Mouse (Mus musculus) intestine, postnatal 0 days (tissue): ENCODE data around the gene Uqcrh. TPM values are rescaled to one million over a fixed set of nuclear protein-coding genes. Genes with fewer than 3 reads are reported as not detected.

ENCODE experiments used
- ATAC-seq: fragments of 200-750 bp; cut with Nextera tagmentation; 2 replicates; pipeline ENCODE4 v1.8.0; 2017; ENCODE audit warnings: mild to moderate bottlenecking, moderate TSS enrichment, moderate library complexity
- H3K27ac ChIP-seq: fragments of 300-500 bp; sonication (generic); 2 replicates; pipeline ENCODE4 v1.5.1; 2014; ENCODE audit warnings: mild to moderate bottlenecking, low read depth, low read length, moderate library complexity
- H3K27me3 ChIP-seq: fragments of 300-500 bp; sonication (generic); replicated peaks from 2 replicates; pipeline ENCODE4 v1.6.1; 2014; ENCODE audit warnings: low read length, mixed read lengths; ENCODE audit not compliant: control insufficient read depth, insufficient read depth
- H3K36me3 ChIP-seq: fragments of 300-500 bp; sonication (generic); 2 replicates; pipeline ENCODE4 v1.6.1; 2014; ENCODE audit warnings: mild to moderate bottlenecking, moderate library complexity; ENCODE audit not compliant: control insufficient read depth, insufficient read depth
- H3K4me1 ChIP-seq: fragments of 300-500 bp; sonication (generic); replicated peaks from 2 replicates; pipeline ENCODE4 v1.6.1; 2014; ENCODE audit warnings: antibody characterized with exemption, low read length, mixed read lengths; ENCODE audit not compliant: control insufficient read depth, insufficient read depth
- H3K4me2 ChIP-seq: fragments of 300-500 bp; sonication (generic); replicated peaks from 2 replicates; pipeline ENCODE4 v1.6.1; 2014; ENCODE audit warnings: low read depth, mild to moderate bottlenecking, moderate library complexity
- H3K4me3 ChIP-seq: fragments of 300-500 bp; sonication (generic); 2 replicates; pipeline ENCODE4 v1.5.1; 2014; ENCODE audit warnings: low read depth, low read length
- H3K9ac ChIP-seq: fragments of 300-500 bp; sonication (generic); 2 replicates; pipeline ENCODE4 v1.6.1; 2014; ENCODE audit warnings: mild to moderate bottlenecking, low read depth, low read length
- H3K9me3 ChIP-seq: fragments of 300-500 bp; sonication (generic); 2 replicates; pipeline ENCODE4 v1.6.1; 2016; ENCODE audit warnings: mixed run types; ENCODE audit not compliant: control insufficient read depth
- CTCF ChIP-seq: sonication (generic); IDR thresholded peaks from 2 replicates; pipeline ENCODE4 v1.5.1; 2016; ENCODE audit warnings: low read depth, mild to moderate bottlenecking, control low read depth, antibody characterized with exemption, moderate library complexity
- WGBS: fragments of 180-500 bp; shearing (Covaris S2); extraction: QIAGEN DNeasy Blood & Tissue Kit; methylation state at CpG from one replicate; pipeline ENCODE4 v1.1.7; 2014; 5-methylcytosine and 5-hydroxymethylcytosine counted together
- polyA plus RNA-seq: library from polyadenylated mRNA; unstranded; fragments of >200 nt; fragmentation: Nextera tagmentation; extraction: Ambion mirVana; gene quantifications from 2 replicates; pipeline ENCODE4 v1.2.1, GENCODE M21; 2015

Gene Uqcrh
- polyA plus RNA-seq, 1 experiment from 2014 or later, result 1,003 TPM

DNA sequence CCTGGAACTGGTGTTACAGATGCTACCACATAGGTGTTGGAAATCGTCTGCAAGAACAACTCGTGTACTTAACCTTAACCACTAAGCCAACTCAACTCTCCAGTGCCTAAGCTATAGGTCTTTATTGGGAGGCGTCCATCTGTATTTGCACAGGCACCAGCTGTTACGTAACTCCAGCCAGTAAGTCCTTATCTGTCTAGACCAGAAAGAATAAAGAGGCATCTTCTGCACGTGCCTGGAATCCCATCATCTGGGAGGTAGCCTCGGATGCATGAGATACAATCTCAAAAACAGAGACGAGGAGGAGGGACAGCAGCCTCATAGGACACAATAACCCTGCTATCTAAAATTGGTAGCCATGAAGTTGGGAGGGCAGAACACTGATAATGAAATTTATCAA is 26.1 kb upstream of the Uqcrh start:
- Histone ChIP-seq H3K9ac (no peak overlapping the region), H3K27me3 (no peaks in the 10 kb centered on the region), H3K27ac (no peak overlapping the region), H3K4me3 (no peak overlapping the region), H3K4me2 (no peak overlapping the region), H3K9me3 (no peaks in the 10 kb centered on the region), H3K36me3 (peaks cover 42% of the 10 kb centered on the region), H3K4me1 (no peaks in the 10 kb centered on the region)
- no peak for ATAC-seq
- TF ChIP-seq CTCF, result no peak
- 61% methylated on average over 7 of the region's 7 CpGs for WGBS

DNA sequence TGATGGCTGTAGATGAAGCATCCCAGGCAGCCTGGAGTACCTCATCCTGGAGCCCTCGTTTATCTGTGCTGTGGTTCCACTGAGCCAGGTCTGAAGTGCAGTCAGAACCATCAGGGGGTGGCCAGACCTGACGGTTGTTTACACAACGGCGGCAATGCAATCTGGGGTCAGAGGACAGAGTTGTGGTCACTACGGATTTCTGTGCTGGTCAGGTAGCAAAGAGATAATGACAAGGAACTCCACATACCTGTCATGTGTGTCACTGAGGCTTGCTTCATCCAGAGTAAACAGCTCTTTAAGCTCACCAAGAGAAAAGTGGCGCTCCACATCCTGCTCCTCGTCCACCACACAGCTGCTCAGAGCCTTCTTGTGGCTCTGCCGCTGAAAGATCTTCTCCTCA is 22.3 kb upstream of the Uqcrh start:
- Histone ChIP-seq H3K36me3 (peaks cover 79% of the 10 kb centered on the region), H3K4me2 (no peak overlapping the region), H3K9ac (no peak overlapping the region), H3K27ac (peak overlapping the region; percentile 21; the same call in 1 of the 2 replicates), H3K27me3 (no peaks in the 10 kb centered on the region), H3K9me3 (no peaks in the 10 kb centered on the region), H3K4me1 (no peaks in the 10 kb centered on the region), H3K4me3 (no peak overlapping the region)
- no peak for TF ChIP-seq CTCF
- ATAC-seq, result peak; percentile 45
- 54% methylated on average over 8 of the region's 8 CpGs for WGBS

DNA sequence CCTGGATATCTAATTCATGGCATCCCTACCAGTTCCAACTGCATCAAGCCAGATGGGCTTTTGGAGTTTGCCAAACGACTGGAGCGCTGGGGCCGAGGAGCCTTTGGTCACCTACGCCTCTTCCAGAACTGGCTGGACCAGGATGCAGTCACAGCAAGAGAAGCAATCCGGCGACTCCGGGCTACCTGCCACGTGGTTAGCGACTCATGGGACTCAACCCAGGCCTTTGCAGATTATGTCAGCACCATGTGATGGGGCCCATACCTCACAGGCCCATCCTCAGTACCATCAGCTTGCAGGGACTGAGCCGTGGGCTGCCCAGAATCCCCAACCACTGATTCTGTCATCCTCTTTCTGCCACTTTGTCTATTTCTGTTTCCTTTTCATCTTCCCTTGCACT is 21.4 kb upstream of the Uqcrh start:
- H3K9ac ChIP-seq, result no peak overlapping the region
- ATAC-seq, result no peak
- no peak overlapping the region for H3K27ac ChIP-seq
- H3K4me2 ChIP-seq, result no peak overlapping the region
- no peaks in the 10 kb centered on the region for H3K27me3 ChIP-seq
- no peaks in the 10 kb centered on the region for H3K4me1 ChIP-seq
- H3K4me3 ChIP-seq, result no peak overlapping the region
- WGBS, result 87% methylated on average over 10 of the region's 10 CpGs
- H3K9me3 ChIP-seq, result no peaks in the 10 kb centered on the region
- no peak for TF ChIP-seq CTCF
- H3K36me3 ChIP-seq, result peaks cover 79% of the 10 kb centered on the region

- Histone ChIP-seq H3K4me2 (no peak overlapping the region), H3K36me3 (peaks cover 77% of the 10 kb centered on the region)
- ATAC-seq, result no peak
These were observed 13.8 kb upstream of the Uqcrh start for GRCm38 (mm10) chr4:116088510-116089249.

DNA sequence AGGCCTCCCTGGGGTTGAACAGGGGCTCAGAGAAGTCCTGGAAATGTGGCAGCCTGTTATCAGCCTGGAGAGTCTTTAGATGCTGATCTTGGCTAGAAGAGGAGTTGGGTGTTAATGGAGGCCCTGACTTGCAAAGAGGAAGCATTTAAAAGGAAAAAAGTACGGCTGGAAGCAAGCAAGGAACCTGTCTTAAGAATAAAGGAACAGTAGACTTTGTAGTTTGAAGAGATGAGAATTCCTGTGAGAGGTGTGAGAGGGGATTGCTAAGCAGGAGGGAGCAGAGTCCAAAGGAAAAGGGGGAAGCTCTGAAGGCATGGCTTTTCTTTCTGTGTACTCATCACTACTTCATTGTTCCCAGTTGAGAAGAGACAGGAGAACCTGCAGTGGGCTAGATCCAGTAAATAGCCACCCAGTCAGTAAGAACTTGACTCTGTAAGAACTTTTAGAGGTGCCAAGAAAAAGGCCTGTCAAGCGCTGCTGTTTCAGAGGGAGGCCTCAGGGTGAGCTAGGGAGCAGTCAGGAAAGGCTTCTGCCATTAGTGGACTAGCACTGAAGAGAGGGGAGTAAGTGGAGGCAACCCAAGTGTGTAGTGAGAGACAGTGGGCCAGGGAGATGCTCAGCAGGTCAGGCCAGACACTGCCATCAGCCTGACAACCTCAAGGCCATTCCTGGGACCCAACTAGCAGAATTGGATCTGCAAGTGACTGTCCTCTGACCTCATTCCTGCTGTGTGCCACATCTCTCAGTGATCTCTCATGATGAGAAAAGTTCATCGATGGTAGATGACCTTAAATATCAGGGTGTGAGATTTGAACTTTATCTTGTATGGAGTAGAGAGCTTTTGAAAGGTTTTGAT is 2.6 kb upstream of the Uqcrh start:
- Histone ChIP-seq H3K9me3 (no peaks in the 10 kb centered on the region), H3K4me2 (peak overlapping the region; percentile 82), H3K4me3 (peak overlapping the region; percentile 87), H3K9ac (peak overlapping the region; percentile 93), H3K27ac (peak overlapping the region; percentile 100), H3K36me3 (peaks cover 13% of the 10 kb centered on the region), H3K4me1 (peaks cover 4% of the 10 kb centered on the region), H3K27me3 (no peaks in the 10 kb centered on the region)
- 30% methylated on average over 3 of the region's 3 CpGs for WGBS
- TF ChIP-seq CTCF, result peak; percentile 16; the same call in 1 of the 2 replicates
- ATAC-seq, result peak; percentile 14; the same call in 1 of the 2 replicates

More at GRCm38 (mm10) chr4:116088510-116089249, 13.8 kb upstream of the Uqcrh start:
- TF ChIP-seq CTCF, result no peak
- WGBS, result 87% methylated on average over 23 of the region's 23 CpGs
- H3K27me3 ChIP-seq, result no peaks in the 10 kb centered on the region
- no peak overlapping the region for H3K27ac ChIP-seq
- H3K9ac ChIP-seq, result no peak overlapping the region
- no peaks in the 10 kb centered on the region for H3K9me3 ChIP-seq
- no peaks in the 10 kb centered on the region for H3K4me1 ChIP-seq
- H3K4me3 ChIP-seq, result no peak overlapping the region
